Mouse (Mus musculus): ENCODE results near the gene Skap2. TPM values are rescaled to one million over a fixed set of nuclear protein-coding genes. Genes with fewer than 3 reads are reported as not detected.

Skap2 gene
- polyA plus RNA-seq, 1 experiment = 10.3 TPM

GRCm38 (mm10) chr6:51933034-51933611, 79.2 kb downstream of the Skap2 start:
- peak; percentile 62 for DNase-seq (ENCODE audit: low read depth)

GRCm38 (mm10) chr6:51927101-51927500, 85.2 kb downstream of the Skap2 start:
- DNase-seq (ENCODE audit: low read depth) = no peak
- no peak for TF ChIP-seq CTCF (IDR thresholded peaks at IDR 0.05; ENCODE audit: borderline replicate concordance, extremely low read depth, insufficient read depth, insufficient read length)
- no peak for TF ChIP-seq POLR2A (IDR thresholded peaks at IDR 0.05; ENCODE audit: borderline replicate concordance, extremely low read depth, insufficient read depth, insufficient read length, poor library complexity, severe bottlenecking)

More at GRCm38 (mm10) chr6:51933034-51933611, 79.2 kb downstream of the Skap2 start:
- TF ChIP-seq CTCF (IDR thresholded peaks at IDR 0.05; ENCODE audit: borderline replicate concordance, extremely low read depth, insufficient read depth, insufficient read length) = no peak
- no peak for TF ChIP-seq POLR2A (IDR thresholded peaks at IDR 0.05; ENCODE audit: borderline replicate concordance, extremely low read depth, insufficient read depth, insufficient read length, poor library complexity, severe bottlenecking)

GRCm38 (mm10) chr6:51921831-51922230, 90.5 kb downstream of the Skap2 start:
- no peak for TF ChIP-seq POLR2A (IDR thresholded peaks at IDR 0.05; ENCODE audit: borderline replicate concordance, extremely low read depth, insufficient read depth, insufficient read length, poor library complexity, severe bottlenecking)
- TF ChIP-seq CTCF (IDR thresholded peaks at IDR 0.05; ENCODE audit: borderline replicate concordance, extremely low read depth, insufficient read depth, insufficient read length) = no peak
- no peak for DNase-seq (ENCODE audit: low read depth)

- TF ChIP-seq POLR2A (IDR thresholded peaks at IDR 0.05; ENCODE audit: borderline replicate concordance, extremely low read depth, insufficient read depth, insufficient read length, poor library complexity, severe bottlenecking) = no peak
- no peak for TF ChIP-seq CTCF (IDR thresholded peaks at IDR 0.05; ENCODE audit: borderline replicate concordance, extremely low read depth, insufficient read depth, insufficient read length)
- DNase-seq (ENCODE audit: low read depth) = peak; percentile 54
Measured at GRCm38 (mm10) chr6:51908495-51908894, 103.9 kb downstream of the Skap2 start.

- no peak for DNase-seq (ENCODE audit: low read depth)
- TF ChIP-seq POLR2A (IDR thresholded peaks at IDR 0.05; ENCODE audit: borderline replicate concordance, extremely low read depth, insufficient read depth, insufficient read length, poor library complexity, severe bottlenecking) = no peak
- no peak for TF ChIP-seq CTCF (IDR thresholded peaks at IDR 0.05; ENCODE audit: borderline replicate concordance, extremely low read depth, insufficient read depth, insufficient read length)
Measured at GRCm38 (mm10) chr6:51905659-51906058, 106.7 kb downstream of the Skap2 start.

GRCm38 (mm10) chr6:51901544-51901943, 110.8 kb downstream of the Skap2 start:
- TF ChIP-seq CTCF (IDR thresholded peaks at IDR 0.05; ENCODE audit: borderline replicate concordance, extremely low read depth, insufficient read depth, insufficient read length) = no peak
- TF ChIP-seq POLR2A (IDR thresholded peaks at IDR 0.05; ENCODE audit: borderline replicate concordance, extremely low read depth, insufficient read depth, insufficient read length, poor library complexity, severe bottlenecking) = no peak
- no peak for DNase-seq (ENCODE audit: low read depth)

- no peak for DNase-seq (ENCODE audit: low read depth)
- no peak for TF ChIP-seq POLR2A (IDR thresholded peaks at IDR 0.05; ENCODE audit: borderline replicate concordance, extremely low read depth, insufficient read depth, insufficient read length, poor library complexity, severe bottlenecking)
- TF ChIP-seq CTCF (IDR thresholded peaks at IDR 0.05; ENCODE audit: borderline replicate concordance, extremely low read depth, insufficient read depth, insufficient read length) = no peak
Measured at GRCm38 (mm10) chr6:51898318-51898994, 113.9 kb downstream of the Skap2 start.

GRCm38 (mm10) chr6:51895753-51896152, 116.6 kb downstream of the Skap2 start:
- no peak for TF ChIP-seq CTCF (IDR thresholded peaks at IDR 0.05; ENCODE audit: borderline replicate concordance, extremely low read depth, insufficient read depth, insufficient read length)
- no peak for TF ChIP-seq POLR2A (IDR thresholded peaks at IDR 0.05; ENCODE audit: borderline replicate concordance, extremely low read depth, insufficient read depth, insufficient read length, poor library complexity, severe bottlenecking)
- no peak for DNase-seq (ENCODE audit: low read depth)

GRCm38 (mm10) chr6:51894717-51895116, 117.6 kb downstream of the Skap2 start:
- no peak for DNase-seq (ENCODE audit: low read depth)
- no peak for TF ChIP-seq CTCF (IDR thresholded peaks at IDR 0.05; ENCODE audit: borderline replicate concordance, extremely low read depth, insufficient read depth, insufficient read length)
- TF ChIP-seq POLR2A (IDR thresholded peaks at IDR 0.05; ENCODE audit: borderline replicate concordance, extremely low read depth, insufficient read depth, insufficient read length, poor library complexity, severe bottlenecking) = no peak

GRCm38 (mm10) chr6:51890356-51890755, 122.0 kb downstream of the Skap2 start:
- DNase-seq (ENCODE audit: low read depth) = no peak
- TF ChIP-seq CTCF (IDR thresholded peaks at IDR 0.05; ENCODE audit: borderline replicate concordance, extremely low read depth, insufficient read depth, insufficient read length) (no peak), POLR2A (IDR thresholded peaks at IDR 0.05; ENCODE audit: borderline replicate concordance, extremely low read depth, insufficient read depth, insufficient read length, poor library complexity, severe bottlenecking) (no peak)

GRCm38 (mm10) chr6:51889824-51890223, 122.5 kb downstream of the Skap2 start:
- TF ChIP-seq CTCF (IDR thresholded peaks at IDR 0.05; ENCODE audit: borderline replicate concordance, extremely low read depth, insufficient read depth, insufficient read length) (no peak), POLR2A (IDR thresholded peaks at IDR 0.05; ENCODE audit: borderline replicate concordance, extremely low read depth, insufficient read depth, insufficient read length, poor library complexity, severe bottlenecking) (no peak)
- no peak for DNase-seq (ENCODE audit: low read depth)

All from brain, embryonic 14.5 days (tissue).